Mouse (Mus musculus) left cerebral cortex, postnatal 14 days (tissue): Measurements from ENCODE around the gene Olfr561. TPM values are rescaled to one million over a fixed set of nuclear protein-coding genes. Genes with fewer than 3 reads are reported as not detected.

Experiments
- DNase-seq, 2 experiments: peaks; one replicate each; pipeline ENCODE4 v3.0.0; 2021 to 2022; ENCODE audit warnings: low spot score in 2 of 2, mixed read lengths in 1 of 2
- intact Hi-C: fragments of 180-260 bp; cut with DNase I; formaldehyde crosslinking; loops from one replicate; pipeline ENCODE4 v1.15.1; 2025
- long read RNA-seq, 2 experiments: library from polyadenylated mRNA; stranded (forward); transcript quantifications; one replicate each; pipeline ENCODE4 v2.0.0; 2021
- total RNA-seq, 2 experiments: library from RNA; stranded (reverse); gene quantifications; 2 replicates each; pipeline ENCODE4 v1.2.3; 2021

The Olfr561 gene
- not detected for total RNA-seq
- long read RNA-seq, experiment 1: 0 reads
- long read RNA-seq, experiment 2: 0 reads

DNA sequence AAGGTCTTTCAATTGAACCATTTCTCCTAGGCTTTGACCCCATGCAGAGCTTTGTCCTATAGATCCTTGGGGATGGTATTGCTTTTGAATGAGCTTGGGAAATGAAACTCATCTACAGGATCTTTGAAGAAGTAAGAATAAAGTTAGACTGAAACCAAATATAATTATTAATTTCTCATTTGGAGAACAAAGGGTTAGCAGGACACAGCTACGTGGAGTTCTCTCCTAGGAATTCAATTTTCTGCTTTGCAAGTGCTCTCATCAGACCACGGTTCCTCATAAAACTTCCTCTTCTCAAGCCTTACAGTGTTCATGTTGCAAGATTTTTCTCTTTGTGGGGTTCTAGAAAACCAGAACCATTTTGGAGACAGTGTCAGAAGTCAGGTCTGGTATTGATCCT lies at the start of gene Olfr561:
Gene Olfr561 (plus strand): TSS at position 301 of the 400 bp plus-strand sequence.
- no peak for DNase-seq
- intact Hi-C loops: no loop called here

- intact Hi-C loops: no loop called here
- no peak for DNase-seq
Observed at GRCm38 (mm10) chr7:102727391-102727790, 43.6 kb upstream of the Olfr561 start, which contains the start of gene Olfr559. TSS of gene Olfr559 (minus strand) at chr7:102727491.

- DNase-seq: no peak
- intact Hi-C loops: no loop called here
Observed at GRCm38 (mm10) chr7:102733793-102734192, 37.2 kb upstream of the Olfr561 start.

- intact Hi-C loops: no loop called here
Observed at GRCm38 (mm10) chr7:102737705-102738104, 33.3 kb upstream of the Olfr561 start.

DNA sequence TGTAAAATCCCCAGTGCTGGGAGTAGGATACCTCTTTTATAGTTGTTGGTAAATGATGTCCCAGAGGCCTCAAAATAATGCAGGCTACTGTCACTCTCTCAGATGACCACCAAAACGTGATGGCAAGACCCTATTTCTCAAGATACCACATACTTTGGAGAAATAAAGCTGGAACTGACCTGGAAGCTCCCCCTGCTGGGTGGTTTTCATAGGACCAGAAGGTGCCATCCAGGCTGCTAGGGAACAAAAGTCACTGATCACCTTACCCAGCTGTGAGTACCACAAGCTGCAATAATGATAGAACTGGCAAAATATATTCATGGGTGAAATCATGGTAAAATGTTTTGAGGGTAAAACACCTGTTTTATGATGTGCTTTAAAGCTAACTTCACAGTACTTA lies 18.9 kb upstream of the Olfr561 start:
- intact Hi-C loops: no loop called here
- no peak for DNase-seq

More at GRCm38 (mm10) chr7:102737705-102738104, 33.3 kb upstream of the Olfr561 start:
- DNase-seq: no peak

DNA sequence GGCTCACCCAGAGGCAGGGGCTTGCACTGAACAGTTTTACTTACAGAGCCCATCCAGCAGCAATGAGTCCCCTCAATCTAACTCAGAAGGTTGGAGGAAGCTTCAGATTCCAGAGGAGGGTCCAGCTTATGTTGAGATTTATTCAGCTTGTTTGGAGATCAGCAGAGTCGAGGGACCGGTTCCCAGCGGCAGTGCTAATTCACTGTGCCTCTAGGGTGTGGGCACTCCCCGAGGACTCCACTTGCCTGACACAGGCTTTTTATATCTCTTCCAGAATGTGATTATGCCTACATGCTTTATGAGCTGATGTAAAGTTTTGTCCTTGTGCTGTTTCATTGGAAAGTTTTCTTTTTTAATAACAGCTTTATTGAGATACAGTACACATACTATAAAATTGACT lies 11.8 kb upstream of the Olfr561 start, which contains the start of the genes Olfr560 and Olfr78:
Gene Olfr560 (minus strand): TSS at position 101 of the 400 bp plus-strand sequence.
Gene Olfr78 (minus strand): TSS at position 206 of the 400 bp plus-strand sequence.
- DNase-seq: no peak
- intact Hi-C loops: no loop called here

- intact Hi-C loops: no loop called here
- no peak for DNase-seq
Observed at GRCm38 (mm10) chr7:102803180-102803579, 32.2 kb downstream of the Olfr561 start, which contains the start of gene Olfr564. TSS of gene Olfr564 (plus strand) at chr7:102803480.

Other genes with a start within 250 kb of the Olfr561 start
- not detected for gene Olfr547, start 236.5 kb upstream of the Olfr561 start, total RNA-seq
- not detected for gene Olfr548-ps1, start 230.3 kb upstream of the Olfr561 start, total RNA-seq
- not detected for gene Olfr549, start 221.4 kb upstream of the Olfr561 start, total RNA-seq
- 1 to 10 TPM; 1.7 to 1.9 TPM for gene Trim21, start 205.7 kb upstream of the Olfr561 start, total RNA-seq
- under 1 TPM; 0.32 to 0.35 TPM for gene Olfr550, start 199.8 kb upstream of the Olfr561 start, total RNA-seq
- gene Olfr551, start 179.3 kb upstream of the Olfr561 start, total RNA-seq: not detected
- gene Olfr552, start 173.5 kb upstream of the Olfr561 start, total RNA-seq: under 1 TPM; 0.08 to 0.15 TPM
- not detected for gene Olfr553, start 153.0 kb upstream of the Olfr561 start, total RNA-seq
- gene Olfr554, start 132.8 kb upstream of the Olfr561 start, total RNA-seq: not detected
- not detected for gene Olfr555, start 112.4 kb upstream of the Olfr561 start, total RNA-seq
- gene Olfr556, start 106.3 kb upstream of the Olfr561 start, total RNA-seq: under 1 TPM in 1 of 2 experiments, not detected in 1; 0.13 TPM
- 1 to 10 TPM; 3.5 to 4.0 TPM for gene Trim68, start 83.9 kb upstream of the Olfr561 start, total RNA-seq
- under 1 TPM in 1 of 2 experiments, not detected in 1; 0.13 TPM for gene Olfr557, start 75.3 kb upstream of the Olfr561 start, total RNA-seq
- gene Olfr558, start 69.0 kb upstream of the Olfr561 start, total RNA-seq: under 1 TPM; 0.25 to 0.66 TPM
- gene Olfr33, start 52.2 kb upstream of the Olfr561 start, total RNA-seq: not detected
- gene Olfr559, start 43.7 kb upstream of the Olfr561 start, total RNA-seq: not detected
- gene Olfr560, start 11.9 kb upstream of the Olfr561 start, total RNA-seq: under 1 TPM in 1 of 2 experiments, not detected in 1; 0.17 TPM
- under 1 TPM; 0.59 to 0.77 TPM for gene Olfr78, start 11.8 kb upstream of the Olfr561 start, total RNA-seq
- under 1 TPM in 1 of 2 experiments, not detected in 1; 0.36 TPM for gene Olfr564, start 32.3 kb downstream of the Olfr561 start, total RNA-seq
- not detected for gene Olfr566, start 87.5 kb downstream of the Olfr561 start, total RNA-seq
- not detected for gene Olfr568, start 105.9 kb downstream of the Olfr561 start, total RNA-seq
- gene Olfr569, start 119.7 kb downstream of the Olfr561 start, total RNA-seq: not detected
- not detected for gene Olfr570, start 123.4 kb downstream of the Olfr561 start, total RNA-seq
- gene Olfr571, start 146.3 kb downstream of the Olfr561 start, total RNA-seq: not detected
- gene Olfr572, start 153.2 kb downstream of the Olfr561 start, total RNA-seq: not detected
- gene Olfr573-ps1, start 171.4 kb downstream of the Olfr561 start, total RNA-seq: not detected
- gene Olfr574, start 177.2 kb downstream of the Olfr561 start, total RNA-seq: not detected
- gene Olfr575, start 187.6 kb downstream of the Olfr561 start, total RNA-seq: not detected
- gene Olfr576, start 191.4 kb downstream of the Olfr561 start, total RNA-seq: not detected
- gene Olfr577, start 204.7 kb downstream of the Olfr561 start, total RNA-seq: not detected
- gene Olfr578, start 218.1 kb downstream of the Olfr561 start, total RNA-seq: not detected